Mouse (Mus musculus): Measurements from ENCODE around the gene Ctdsp2. TPM values are rescaled to one million over a fixed set of nuclear protein-coding genes. Genes with fewer than 3 reads are reported as not detected.

Ctdsp2 gene
- polyA plus RNA-seq, 1 experiment = 118 TPM

- 79% methylated on average over 3 of the region's 3 CpGs for WGBS
- H3K4me1 ChIP-seq (ENCODE audit: control insufficient read depth, insufficient read depth, low read length) = peaks cover 8% of the 10 kb centered on the region; the same call in 1 of the 2 replicates
- H3K36me3 ChIP-seq (ENCODE audit: control insufficient read depth, insufficient read depth, low read length) = no peaks in the 10 kb centered on the region
- no peak overlapping the region for H3K27ac ChIP-seq (ENCODE audit: insufficient read depth, low read depth, low read length)
- H3K4me3 ChIP-seq (ENCODE audit: insufficient read depth, low read depth, low read length) = no peak overlapping the region
- H3K27me3 ChIP-seq (replicated peaks; ENCODE audit: control insufficient read depth, insufficient read depth, low read length) = no peaks in the 10 kb centered on the region
- no peak for DNase-seq
- TF ChIP-seq CTCF (conservative IDR thresholded peaks at IDR 0.05; ENCODE audit: insufficient read depth, insufficient read length, low read depth, low read length) (no peak), POLR2A (IDR thresholded peaks at IDR 0.05; ENCODE audit: low read depth, low read length) (no peak)
Observed at GRCm38 (mm10) chr10:126953029-126953471, 25.5 kb upstream of the Ctdsp2 start.

GRCm38 (mm10) chr10:126956692-126957358, 21.7 kb upstream of the Ctdsp2 start:
- WGBS = 61% methylated on average over 15 of the region's 15 CpGs
- no peaks in the 10 kb centered on the region for H3K36me3 ChIP-seq (ENCODE audit: control insufficient read depth, insufficient read depth, low read length)
- no peak for DNase-seq
- H3K4me1 ChIP-seq (ENCODE audit: control insufficient read depth, insufficient read depth, low read length) = peaks cover 9% of the 10 kb centered on the region; the same call in 1 of the 2 replicates
- H3K4me3 ChIP-seq (ENCODE audit: insufficient read depth, low read depth, low read length) = no peak overlapping the region
- H3K27ac ChIP-seq (ENCODE audit: insufficient read depth, low read depth, low read length) = no peak overlapping the region
- H3K27me3 ChIP-seq (replicated peaks; ENCODE audit: control insufficient read depth, insufficient read depth, low read length) = no peaks in the 10 kb centered on the region
- TF ChIP-seq CTCF (conservative IDR thresholded peaks at IDR 0.05; ENCODE audit: insufficient read depth, insufficient read length, low read depth, low read length) = no peak
- TF ChIP-seq POLR2A (IDR thresholded peaks at IDR 0.05; ENCODE audit: low read depth, low read length) = no peak

GRCm38 (mm10) chr10:126957359-126958107, 21.0 kb upstream of the Ctdsp2 start:
- DNase-seq = peak; percentile 71
- Histone ChIP-seq H3K27ac (ENCODE audit: insufficient read depth, low read depth, low read length) (no peak overlapping the region), H3K27me3 (replicated peaks; ENCODE audit: control insufficient read depth, insufficient read depth, low read length) (no peaks in the 10 kb centered on the region), H3K4me3 (ENCODE audit: insufficient read depth, low read depth, low read length) (no peak overlapping the region; the same call in 1 of the 2 replicates), H3K36me3 (ENCODE audit: control insufficient read depth, insufficient read depth, low read length) (no peaks in the 10 kb centered on the region), H3K4me1 (ENCODE audit: control insufficient read depth, insufficient read depth, low read length) (peaks cover 16% of the 10 kb centered on the region)
- no peak for TF ChIP-seq POLR2A (IDR thresholded peaks at IDR 0.05; ENCODE audit: low read depth, low read length)
- 17% methylated on average over 25 of the region's 25 CpGs for WGBS

- Histone ChIP-seq H3K36me3 (ENCODE audit: control insufficient read depth, insufficient read depth, low read length) (no peaks in the 10 kb centered on the region), H3K27ac (ENCODE audit: insufficient read depth, low read depth, low read length) (no peak overlapping the region), H3K27me3 (replicated peaks; ENCODE audit: control insufficient read depth, insufficient read depth, low read length) (no peaks in the 10 kb centered on the region), H3K4me3 (ENCODE audit: insufficient read depth, low read depth, low read length) (no peak overlapping the region), H3K4me1 (ENCODE audit: control insufficient read depth, insufficient read depth, low read length) (peaks cover 22% of the 10 kb centered on the region)
- no peak for TF ChIP-seq POLR2A (IDR thresholded peaks at IDR 0.05; ENCODE audit: low read depth, low read length)
- TF ChIP-seq CTCF (conservative IDR thresholded peaks at IDR 0.05; ENCODE audit: insufficient read depth, insufficient read length, low read depth, low read length) = no peak
- DNase-seq = no peak
- WGBS = 91% methylated on average over 8 of the region's 8 CpGs
Observed at GRCm38 (mm10) chr10:126960496-126960895, 18.0 kb upstream of the Ctdsp2 start.

GRCm38 (mm10) chr10:126961757-126962156, 16.8 kb upstream of the Ctdsp2 start:
- TF ChIP-seq POLR2A (IDR thresholded peaks at IDR 0.05; ENCODE audit: low read depth, low read length) (no peak), CTCF (conservative IDR thresholded peaks at IDR 0.05; ENCODE audit: insufficient read depth, insufficient read length, low read depth, low read length) (no peak)
- 62% methylated on average over 10 of the region's 10 CpGs for WGBS
- Histone ChIP-seq H3K27me3 (replicated peaks; ENCODE audit: control insufficient read depth, insufficient read depth, low read length) (no peaks in the 10 kb centered on the region), H3K36me3 (ENCODE audit: control insufficient read depth, insufficient read depth, low read length) (no peaks in the 10 kb centered on the region), H3K4me1 (ENCODE audit: control insufficient read depth, insufficient read depth, low read length) (peaks cover 22% of the 10 kb centered on the region), H3K4me3 (ENCODE audit: insufficient read depth, low read depth, low read length) (no peak overlapping the region), H3K27ac (ENCODE audit: insufficient read depth, low read depth, low read length) (peak overlapping the region; percentile 7)
- DNase-seq = peak; percentile 38

GRCm38 (mm10) chr10:126962271-126962965, 16.1 kb upstream of the Ctdsp2 start:
- no peaks in the 10 kb centered on the region for H3K36me3 ChIP-seq (ENCODE audit: control insufficient read depth, insufficient read depth, low read length)
- TF ChIP-seq POLR2A (IDR thresholded peaks at IDR 0.05; ENCODE audit: low read depth, low read length) (no peak), CTCF (conservative IDR thresholded peaks at IDR 0.05; ENCODE audit: insufficient read depth, insufficient read length, low read depth, low read length) (no peak)
- peak overlapping the region; percentile 13; the same call in 1 of the 2 replicates for H3K27ac ChIP-seq (ENCODE audit: insufficient read depth, low read depth, low read length)
- H3K4me3 ChIP-seq (ENCODE audit: insufficient read depth, low read depth, low read length) = no peak overlapping the region
- WGBS = 28% methylated on average over 15 of the region's 15 CpGs
- peak; percentile 75 for DNase-seq
- H3K27me3 ChIP-seq (replicated peaks; ENCODE audit: control insufficient read depth, insufficient read depth, low read length) = no peaks in the 10 kb centered on the region
- H3K4me1 ChIP-seq (ENCODE audit: control insufficient read depth, insufficient read depth, low read length) = peaks cover 20% of the 10 kb centered on the region

GRCm38 (mm10) chr10:126962966-126963330, 15.6 kb upstream of the Ctdsp2 start:
- H3K27ac ChIP-seq (ENCODE audit: insufficient read depth, low read depth, low read length) = peak overlapping the region; percentile 7; the same call in 1 of the 2 replicates
- DNase-seq = peak; percentile 74
- no peaks in the 10 kb centered on the region for H3K36me3 ChIP-seq (ENCODE audit: control insufficient read depth, insufficient read depth, low read length)
- 22% methylated on average over 6 of the region's 6 CpGs for WGBS
- H3K27me3 ChIP-seq (replicated peaks; ENCODE audit: control insufficient read depth, insufficient read depth, low read length) = no peaks in the 10 kb centered on the region
- peaks cover 14% of the 10 kb centered on the region for H3K4me1 ChIP-seq (ENCODE audit: control insufficient read depth, insufficient read depth, low read length)
- TF ChIP-seq CTCF (conservative IDR thresholded peaks at IDR 0.05; ENCODE audit: insufficient read depth, insufficient read length, low read depth, low read length) (no peak), POLR2A (IDR thresholded peaks at IDR 0.05; ENCODE audit: low read depth, low read length) (no peak)
- H3K4me3 ChIP-seq (ENCODE audit: insufficient read depth, low read depth, low read length) = no peak overlapping the region
